Mouse (Mus musculus) c-Kit-positive CD71-negative TER-119-negative erythroid progenitor cells, embryonic 14.5 days (primary cell): ENCODE results near the gene Abcf1.
"Not testable (repeated sequence)": the region's sequence is repeated elsewhere in the genome, so short reads cannot be mapped to it uniquely, and the experiment has no call there.

ENCODE experiments used
- DNase-seq: peaks from one replicate; pipeline ENCODE4 v3.0.0-alpha.2; 2013; ENCODE audit warnings: low read depth

Abcf1 gene

GRCm38 (mm10) chr17:35969418-35970389 is at the start of gene Abcf1:
TSS of gene Abcf1 (minus strand) at chr17:35969761.
- peak; percentile 94 for DNase-seq

GRCm38 (mm10) chr17:36018979-36019378 is 49.4 kb upstream of the Abcf1 start:
- no peak for DNase-seq

- no peak for DNase-seq
Measured at GRCm38 (mm10) chr17:36017046-36017445, 47.5 kb upstream of the Abcf1 start.

- no peak for DNase-seq
Measured at GRCm38 (mm10) chr17:36014977-36015376, 45.4 kb upstream of the Abcf1 start.

- not testable (repeated sequence) for DNase-seq
Measured at GRCm38 (mm10) chr17:36004409-36004808, 34.8 kb upstream of the Abcf1 start.

GRCm38 (mm10) chr17:36003331-36003730 is 33.8 kb upstream of the Abcf1 start:
- no peak for DNase-seq

GRCm38 (mm10) chr17:36001966-36002365 is 32.4 kb upstream of the Abcf1 start:
- DNase-seq = no peak

GRCm38 (mm10) chr17:36001121-36001897 is 31.7 kb upstream of the Abcf1 start:
- DNase-seq = no peak

- no peak for DNase-seq
Measured at GRCm38 (mm10) chr17:36000349-36000748, 30.8 kb upstream of the Abcf1 start.

- DNase-seq = no peak
Measured at GRCm38 (mm10) chr17:35999356-35999755, 29.8 kb upstream of the Abcf1 start.

GRCm38 (mm10) chr17:35998545-35999305 is 29.2 kb upstream of the Abcf1 start:
- DNase-seq = no peak

GRCm38 (mm10) chr17:35997713-35998510 is 28.4 kb upstream of the Abcf1 start:
- no peak for DNase-seq

- DNase-seq = peak; percentile 100
Measured at GRCm38 (mm10) chr17:35996949-35997348, 27.4 kb upstream of the Abcf1 start.

- no peak for DNase-seq
Measured at GRCm38 (mm10) chr17:35994879-35995240, 25.3 kb upstream of the Abcf1 start.

- peak; percentile 83 for DNase-seq
Measured at GRCm38 (mm10) chr17:35994175-35994878, 24.8 kb upstream of the Abcf1 start.

- DNase-seq = peak; percentile 62
Measured at GRCm38 (mm10) chr17:35993675-35994074, 24.1 kb upstream of the Abcf1 start.

GRCm38 (mm10) chr17:35991781-35992180 is 22.2 kb upstream of the Abcf1 start:
- no peak for DNase-seq

- DNase-seq = no peak
Measured at GRCm38 (mm10) chr17:35981776-35982175, 12.2 kb upstream of the Abcf1 start.

GRCm38 (mm10) chr17:35980363-35980754 is 10.8 kb upstream of the Abcf1 start:
- no peak for DNase-seq
